ENCODE assay signal across 22 mouse cellular contexts in the genomic region with DNA sequence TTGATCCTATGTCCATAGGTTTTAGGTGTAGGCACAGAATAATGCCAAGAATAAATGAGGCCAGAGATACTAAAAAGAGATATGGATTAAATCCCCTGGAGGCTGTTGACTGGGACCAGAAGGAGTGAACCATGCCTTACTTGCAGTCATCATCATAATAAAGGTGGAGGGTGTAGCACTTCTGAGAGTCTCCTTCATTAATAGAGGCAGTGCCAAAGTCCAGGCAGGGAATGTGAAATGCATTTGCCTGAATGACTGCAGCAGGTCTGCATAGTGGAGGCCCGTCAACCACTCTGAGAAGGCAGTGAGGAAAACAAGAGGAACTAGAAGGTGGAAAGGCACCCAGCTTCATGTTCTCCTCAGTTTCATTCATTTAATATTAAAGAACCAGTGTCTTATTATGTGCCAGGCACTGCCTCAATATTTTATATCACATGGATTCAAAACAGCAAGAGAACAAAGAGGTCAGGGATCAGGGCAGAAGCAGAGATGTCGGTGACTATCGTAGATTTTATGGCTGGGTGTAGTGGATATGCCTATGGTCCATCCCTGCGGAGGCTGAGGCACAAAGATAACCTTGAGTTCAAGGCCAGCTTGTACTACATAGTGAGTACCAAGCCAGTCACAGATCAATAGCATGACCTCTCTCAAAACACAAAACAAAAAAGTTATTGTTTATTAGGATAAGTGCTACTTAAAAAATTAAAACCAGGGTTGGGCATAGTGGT. TPM values are rescaled to one million over a fixed set of nuclear protein-coding genes. Genes with fewer than 3 reads are reported as not detected.
"Had no signal": no experiment of that assay in that cellular context is flagged by ENCODE, and none has a peak within 500 bp of the region (broad histone marks: within the 10 kb centered on the region; RNA-seq: fewer than 3 reads in every experiment).

No protein-coding gene starts in this region.

- H3K9me3 ChIP-seq: neural tube, embryonic 13.5 days; neural tube, embryonic 15.5 days; stomach, embryonic 15.5 days had no signal

- H3K27ac ChIP-seq: neural tube, embryonic 13.5 days; neural tube, embryonic 15.5 days; stomach, embryonic 15.5 days; stomach, postnatal 0 days had no signal

- H3K4me2 ChIP-seq: neural tube, embryonic 13.5 days; neural tube, embryonic 15.5 days; stomach, embryonic 15.5 days had no signal

- H3K36me3 ChIP-seq: neural tube, embryonic 13.5 days; neural tube, embryonic 15.5 days; stomach, embryonic 15.5 days had no signal

- H3K27me3 ChIP-seq: neural tube, embryonic 13.5 days; neural tube, embryonic 15.5 days; stomach, embryonic 15.5 days had no signal

- H3K9ac ChIP-seq: neural tube, embryonic 13.5 days; neural tube, embryonic 15.5 days; stomach, embryonic 15.5 days had no signal

- DNase-seq: retina, postnatal 1 day; right cerebral cortex, adult 18-20 months; right cerebral cortex, postnatal 14 days; right cerebral cortex, postnatal 25 days; right cerebral cortex, postnatal 4 days; spleen, adult 18-20 months; thymus, adult 18-20 months; thymus, adult 2 months; thymus, postnatal 14 days; thymus, postnatal 25 days; thymus, postnatal 36 days; thymus, postnatal 4 days had no signal

- H3K4me1 ChIP-seq: neural tube, embryonic 13.5 days; neural tube, embryonic 15.5 days; stomach, embryonic 15.5 days had no signal

- H3K4me3 ChIP-seq: neural tube, embryonic 13.5 days; neural tube, embryonic 15.5 days; stomach, embryonic 15.5 days had no signal

RNA-seq across cellular contexts. Expression of a gene that starts 10.6 kb away (rescaled TPM):
- total RNA-seq: neutrophil, adult 5-6 weeks had no signal
- polyA plus RNA-seq: spleen, adult 2 months; stomach, embryonic 14.5 days; stomach, embryonic 15.5 days; stomach, postnatal 0 days; testis, adult 2 months; thymus, adult 2 months; thymus, postnatal 0 days; urinary bladder, adult 2 months had no signal
